Mouse (Mus musculus) CD8-positive naive resting alpha-beta T cell, adult 57 days (primary cell): ENCODE measurements around the gene Pamr1. TPM values are rescaled to one million over a fixed set of nuclear protein-coding genes. Genes with fewer than 3 reads are reported as not detected.

Experiments
- total RNA-seq: library from RNA; stranded (reverse); gene quantifications from one replicate; pipeline ENCODE4 v1.2.4, GENCODE M21; 2023

Gene Pamr1
- total RNA-seq, result not detected

DNA sequence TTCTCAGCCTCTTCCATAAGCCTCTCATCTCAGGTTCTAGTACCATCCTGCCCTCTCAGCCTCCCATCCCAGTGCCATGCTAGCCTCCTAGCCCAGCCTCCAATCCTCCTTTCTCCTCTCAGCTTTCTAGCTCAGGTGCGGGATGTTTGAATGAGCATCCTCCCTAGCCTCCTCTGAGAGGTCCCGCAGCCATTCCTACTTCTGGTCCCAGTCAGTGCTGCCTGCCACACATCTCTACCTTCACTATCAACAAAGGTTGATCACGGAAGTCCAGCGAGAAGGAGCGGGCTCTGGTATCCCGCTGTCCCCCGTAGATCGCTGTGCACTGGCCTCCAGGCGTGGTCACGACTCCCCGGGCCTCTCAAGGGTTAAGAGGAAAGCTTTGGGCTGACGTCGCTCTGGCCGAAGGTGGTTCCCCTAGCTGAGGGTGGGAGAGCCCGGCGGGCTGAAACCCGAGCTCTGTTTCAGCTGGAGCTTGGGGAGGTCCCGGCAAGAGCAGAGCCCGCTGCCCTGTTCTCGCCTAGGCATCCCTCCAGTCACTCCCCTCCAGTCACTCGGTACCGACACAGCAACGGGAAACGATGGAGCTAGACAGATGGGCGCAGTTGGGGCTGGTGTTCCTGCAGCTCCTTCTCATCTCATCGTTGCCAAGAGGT, at the start of gene Pamr1:
Gene Pamr1, plus strand, starts transcription at position 402 of the 656 bp plus-strand sequence.

GRCm38 (mm10) chr2:102658163-102658660, 108.4 kb downstream of the Pamr1 start, which contains the start of gene Slc1a2:
Gene Slc1a2, plus strand, starts transcription at chr2:102658659.

Other genes starting within 250 kb of the Pamr1 start
- 45.0 TPM for gene Trim44, start 142.2 kb upstream of the Pamr1 start, total RNA-seq
- gene Fjx1, start 97.5 kb upstream of the Pamr1 start, total RNA-seq, result not detected
- gene Slc1a2, start 108.6 kb downstream of the Pamr1 start, total RNA-seq, result not detected